Mouse (Mus musculus): ENCODE data around the gene Cbfa2t2. TPM values are rescaled to one million over a fixed set of nuclear protein-coding genes. Genes with fewer than 3 reads are reported as not detected.
A peak's percentile ranks its signal among the peaks of the same experiment; 100 is the strongest.

The Cbfa2t2 gene
- polyA plus RNA-seq, 1 experiment from 2014 or later = 37.6 TPM

- WGBS = 72% methylated on average over 7 of the region's 7 CpGs
- Histone ChIP-seq H3K4me1 (peaks cover 13% of the 10 kb centered on the region), H3K27me3 (no peaks in the 10 kb centered on the region), H3K4me3 (no peak overlapping the region), H3K36me3 (no peaks in the 10 kb centered on the region), H3K27ac (no peak overlapping the region), H3K4me2 (no peak overlapping the region), H3K9ac (no peak overlapping the region), H3K9me3 (no peaks in the 10 kb centered on the region)
- no peak for ATAC-seq (ENCODE audit: borderline replicate concordance, extremely low read depth, low FRiP score, low TSS enrichment)
Measured at GRCm38 (mm10) chr2:154574271-154574670, 138.0 kb downstream of the Cbfa2t2 start.

- Histone ChIP-seq H3K27ac (no peak overlapping the region), H3K4me1 (no peaks in the 10 kb centered on the region), H3K9ac (no peak overlapping the region), H3K4me2 (no peak overlapping the region), H3K4me3 (no peak overlapping the region), H3K36me3 (no peaks in the 10 kb centered on the region), H3K9me3 (no peaks in the 10 kb centered on the region), H3K27me3 (no peaks in the 10 kb centered on the region)
- WGBS = 57% methylated on average over 12 of the region's 12 CpGs
- ATAC-seq (ENCODE audit: borderline replicate concordance, extremely low read depth, low FRiP score, low TSS enrichment) = no peak
Measured at GRCm38 (mm10) chr2:154576876-154577743, 140.8 kb downstream of the Cbfa2t2 start.

GRCm38 (mm10) chr2:154577744-154578067 is 141.4 kb downstream of the Cbfa2t2 start:
- Histone ChIP-seq H3K9ac (no peak overlapping the region), H3K9me3 (no peaks in the 10 kb centered on the region), H3K27ac (no peak overlapping the region), H3K36me3 (no peaks in the 10 kb centered on the region), H3K4me1 (no peaks in the 10 kb centered on the region), H3K27me3 (no peaks in the 10 kb centered on the region), H3K4me2 (no peak overlapping the region), H3K4me3 (no peak overlapping the region)
- ATAC-seq (ENCODE audit: borderline replicate concordance, extremely low read depth, low FRiP score, low TSS enrichment) = no peak
- 84% methylated on average over 6 of the region's 6 CpGs for WGBS

- Histone ChIP-seq H3K9ac (no peak overlapping the region), H3K36me3 (no peaks in the 10 kb centered on the region), H3K4me3 (no peak overlapping the region), H3K27ac (no peak overlapping the region; the same call in 1 of the 2 replicates), H3K4me2 (no peak overlapping the region), H3K27me3 (no peaks in the 10 kb centered on the region), H3K9me3 (no peaks in the 10 kb centered on the region), H3K4me1 (peaks cover 11% of the 10 kb centered on the region; the same call in 1 of the 2 replicates)
- 64% methylated on average over 8 of the region's 8 CpGs for WGBS
- no peak for ATAC-seq (ENCODE audit: borderline replicate concordance, extremely low read depth, low FRiP score, low TSS enrichment)
Measured at GRCm38 (mm10) chr2:154580586-154580985, 144.3 kb downstream of the Cbfa2t2 start.

- 83% methylated on average over 1 of the region's 1 CpGs for WGBS
- H3K36me3 ChIP-seq = peaks cover 2% of the 10 kb centered on the region; the same call in 1 of the 2 replicates
- H3K4me3 ChIP-seq = no peak overlapping the region
- peaks cover 11% of the 10 kb centered on the region; the same call in 1 of the 2 replicates for H3K4me1 ChIP-seq
- no peaks in the 10 kb centered on the region for H3K27me3 ChIP-seq
- H3K9me3 ChIP-seq = no peaks in the 10 kb centered on the region
- ATAC-seq (ENCODE audit: borderline replicate concordance, extremely low read depth, low FRiP score, low TSS enrichment) = no peak
- H3K4me2 ChIP-seq = no peak overlapping the region
- H3K27ac ChIP-seq = no peak overlapping the region
- H3K9ac ChIP-seq = no peak overlapping the region
Measured at GRCm38 (mm10) chr2:154581421-154581820, 145.1 kb downstream of the Cbfa2t2 start.

- H3K27ac ChIP-seq = 0 out of 2 replicates have a peak overlapping the region, but pooled peaks have one; percentile 29
- no peak overlapping the region for H3K4me2 ChIP-seq
- peak; percentile 37; the same call in 1 of the 2 replicates for ATAC-seq (ENCODE audit: borderline replicate concordance, extremely low read depth, low FRiP score, low TSS enrichment)
- no peaks in the 10 kb centered on the region for H3K27me3 ChIP-seq
- H3K4me3 ChIP-seq = no peak overlapping the region
- peaks cover 11% of the 10 kb centered on the region; the same call in 1 of the 2 replicates for H3K4me1 ChIP-seq
- no peak overlapping the region for H3K9ac ChIP-seq
- 44% methylated on average over 15 of the region's 15 CpGs for WGBS
- peaks cover 11% of the 10 kb centered on the region; the same call in 1 of the 2 replicates for H3K36me3 ChIP-seq
- no peaks in the 10 kb centered on the region for H3K9me3 ChIP-seq
Measured at GRCm38 (mm10) chr2:154583906-154584872, 147.9 kb downstream of the Cbfa2t2 start.

- ATAC-seq (ENCODE audit: borderline replicate concordance, extremely low read depth, low FRiP score, low TSS enrichment) = no peak
- Histone ChIP-seq H3K9ac (no peak overlapping the region), H3K9me3 (no peaks in the 10 kb centered on the region), H3K4me1 (peaks cover 11% of the 10 kb centered on the region; the same call in 1 of the 2 replicates), H3K27ac (no peak overlapping the region), H3K4me3 (no peak overlapping the region), H3K36me3 (peaks cover 11% of the 10 kb centered on the region; the same call in 1 of the 2 replicates), H3K4me2 (no peak overlapping the region), H3K27me3 (no peaks in the 10 kb centered on the region)
- 60% methylated on average over 17 of the region's 17 CpGs for WGBS
Measured at GRCm38 (mm10) chr2:154584931-154585601, 148.8 kb downstream of the Cbfa2t2 start.

- 79% methylated on average over 5 of the region's 5 CpGs for WGBS
Measured at GRCm38 (mm10) chr2:154586405-154586804, 150.1 kb downstream of the Cbfa2t2 start.

More at GRCm38 (mm10) chr2:154586405-154586804, 150.1 kb downstream of the Cbfa2t2 start:
- no peak overlapping the region for H3K27ac ChIP-seq
- H3K36me3 ChIP-seq = peaks cover 11% of the 10 kb centered on the region; the same call in 1 of the 2 replicates
- H3K4me3 ChIP-seq = no peak overlapping the region
- peaks cover 11% of the 10 kb centered on the region; the same call in 1 of the 2 replicates for H3K4me1 ChIP-seq
- H3K27me3 ChIP-seq = no peaks in the 10 kb centered on the region
- H3K4me2 ChIP-seq = no peak overlapping the region
- H3K9me3 ChIP-seq = no peaks in the 10 kb centered on the region
- no peak overlapping the region for H3K9ac ChIP-seq
- no peak for ATAC-seq (ENCODE audit: borderline replicate concordance, extremely low read depth, low FRiP score, low TSS enrichment)

Other genes starting within 250 kb of the Cbfa2t2 start
- 0.90 and 1.6 TPM in 2 replicates for gene Bpifb1, start 245.7 kb upstream of the Cbfa2t2 start, polyA plus RNA-seq (2015; fragmentation: Nextera tagmentation; extraction: Ambion mirVana)
- gene Bpifb5, start 212.7 kb upstream of the Cbfa2t2 start, polyA plus RNA-seq (2015; fragmentation: Nextera tagmentation; extraction: Ambion mirVana) = 1.0 and 1.2 TPM in 2 replicates
- gene Bpifb9a, start 178.6 kb upstream of the Cbfa2t2 start, polyA plus RNA-seq (2015; fragmentation: Nextera tagmentation; extraction: Ambion mirVana) = not detected in 2 replicates
- gene Bpifb9b, start 129.3 kb upstream of the Cbfa2t2 start, polyA plus RNA-seq (2015; fragmentation: Nextera tagmentation; extraction: Ambion mirVana) = not detected in 2 replicates
- gene Cdk5rap1, start 63.5 kb upstream of the Cbfa2t2 start, polyA plus RNA-seq (2015; fragmentation: Nextera tagmentation; extraction: Ambion mirVana) = 17.8 and 19.8 TPM in 2 replicates
- gene Snta1, start 28.4 kb upstream of the Cbfa2t2 start, polyA plus RNA-seq (2015; fragmentation: Nextera tagmentation; extraction: Ambion mirVana) = 8.6 and 10.5 TPM in 2 replicates
- gene 1700003F12Rik, start 110.6 kb downstream of the Cbfa2t2 start, polyA plus RNA-seq (2015; fragmentation: Nextera tagmentation; extraction: Ambion mirVana) = 0.81 and 0.91 TPM in 2 replicates
- gene Actl10, start 115.3 kb downstream of the Cbfa2t2 start, polyA plus RNA-seq (2015; fragmentation: Nextera tagmentation; extraction: Ambion mirVana) = 0.20 and 0.22 TPM in 2 replicates
- gene Necab3, start 122.4 kb downstream of the Cbfa2t2 start, polyA plus RNA-seq (2015; fragmentation: Nextera tagmentation; extraction: Ambion mirVana) = 2.1 and 2.9 TPM in 2 replicates
- 28.1 and 31.2 TPM in 2 replicates for gene E2f1, start 133.4 kb downstream of the Cbfa2t2 start, polyA plus RNA-seq (2015; fragmentation: Nextera tagmentation; extraction: Ambion mirVana)
- gene Pxmp4, start 167.2 kb downstream of the Cbfa2t2 start, polyA plus RNA-seq (2015; fragmentation: Nextera tagmentation; extraction: Ambion mirVana) = 26.4 and 29.1 TPM in 2 replicates
- gene Zfp341, start 176.8 kb downstream of the Cbfa2t2 start, polyA plus RNA-seq (2015; fragmentation: Nextera tagmentation; extraction: Ambion mirVana) = 1.0 TPM in 2 replicates
- gene 4930519P11Rik, start 177.0 kb downstream of the Cbfa2t2 start, polyA plus RNA-seq (2015; fragmentation: Nextera tagmentation; extraction: Ambion mirVana) = not detected in 2 replicates
- gene Chmp4b, start 215.2 kb downstream of the Cbfa2t2 start, polyA plus RNA-seq (2015; fragmentation: Nextera tagmentation; extraction: Ambion mirVana) = 27.2 and 27.6 TPM in 2 replicates